Mouse (Mus musculus) lung, embryonic 15.5 days (tissue): ENCODE data around the gene Aldoc. TPM values are rescaled to one million over a fixed set of nuclear protein-coding genes. Genes with fewer than 3 reads are reported as not detected.
A peak's percentile ranks its signal among the peaks of the same experiment; 100 is the strongest.

ENCODE experiments used
- ATAC-seq: fragments of 200-750 bp; cut with Nextera tagmentation; 2 replicates; pipeline ENCODE4 v1.8.0; 2017; ENCODE audit warnings: moderate number of reproducible peaks, borderline replicate concordance; ENCODE audit not compliant: low FRiP score, low TSS enrichment; ENCODE audit errors: extremely low read depth
- H3K27ac ChIP-seq: fragments of 300-500 bp; sonication (generic); 2 replicates; pipeline ENCODE4 v1.5.1; 2015; ENCODE audit warnings: moderate library complexity, mild to moderate bottlenecking, inconsistent platforms
- H3K27me3 ChIP-seq: fragments of 300-500 bp; sonication (generic); 2 replicates; pipeline ENCODE4 v1.6.1; 2015; ENCODE audit warnings: inconsistent platforms
- H3K36me3 ChIP-seq: fragments of 300-500 bp; sonication (generic); 2 replicates; pipeline ENCODE4 v1.6.1; 2015; ENCODE audit warnings: inconsistent platforms
- H3K4me1 ChIP-seq: fragments of 300-500 bp; sonication (generic); 2 replicates; pipeline ENCODE4 v1.6.1; 2015; ENCODE audit warnings: inconsistent platforms
- H3K4me2 ChIP-seq: fragments of 300-500 bp; sonication (generic); 2 replicates; pipeline ENCODE4 v1.6.1; 2015; ENCODE audit warnings: inconsistent platforms, mild to moderate bottlenecking, moderate library complexity
- H3K4me3 ChIP-seq: fragments of 300-500 bp; sonication (generic); 2 replicates; pipeline ENCODE4 v1.5.1; 2015; ENCODE audit warnings: mild to moderate bottlenecking, inconsistent platforms
- H3K9ac ChIP-seq: fragments of 300-500 bp; sonication (generic); 2 replicates; pipeline ENCODE4 v1.6.1; 2015; ENCODE audit warnings: inconsistent platforms
- H3K9me3 ChIP-seq: fragments of 300-500 bp; sonication (generic); 2 replicates; pipeline ENCODE4 v1.6.1; 2016; ENCODE audit warnings: inconsistent platforms
- WGBS: fragments of 180-500 bp; shearing (Covaris S2); methylation state at CpG from one replicate; pipeline ENCODE4 v1.1.7; 2015; 5-methylcytosine and 5-hydroxymethylcytosine counted together
- polyA plus RNA-seq: library from polyadenylated mRNA; unstranded; fragments of >200 nt; fragmentation: Nextera tagmentation; extraction: Ambion mirVana; gene quantifications from 2 replicates; pipeline ENCODE4 v1.2.1, GENCODE M21; 2015

The Aldoc gene
- polyA plus RNA-seq, 1 experiment from 2014 or later: 8.1 TPM

DNA sequence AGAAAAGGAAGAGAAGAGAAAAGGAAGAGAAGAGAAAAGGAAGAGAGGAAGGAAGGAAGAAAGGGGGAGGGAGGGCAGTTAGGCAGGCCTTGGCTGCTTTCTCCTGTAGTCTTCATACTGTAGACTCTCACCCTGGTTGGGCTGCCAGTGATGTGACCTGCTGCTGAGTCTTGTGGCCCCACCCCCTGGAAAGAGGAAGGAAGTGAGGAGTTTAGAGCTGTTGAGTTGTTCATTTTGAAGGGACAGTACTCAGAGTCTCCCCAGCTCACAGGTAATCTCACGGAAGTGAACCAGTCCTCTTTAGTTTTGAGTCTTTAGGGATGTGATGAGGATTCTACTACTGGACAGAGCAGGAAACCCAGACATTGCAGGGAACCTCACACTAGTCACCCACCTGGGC lies 30.3 kb downstream of the Aldoc start:
- H3K4me2 ChIP-seq: no peak overlapping the region
- peaks cover 6% of the 10 kb centered on the region; the same call in 1 of the 2 replicates for H3K4me1 ChIP-seq
- no peak overlapping the region for H3K27ac ChIP-seq
- no peak overlapping the region for H3K4me3 ChIP-seq
- WGBS: 95% methylated on average over 1 of the region's 1 CpGs
- H3K36me3 ChIP-seq: peaks cover 6% of the 10 kb centered on the region; the same call in 1 of the 2 replicates
- ATAC-seq: no peak
- no peaks in the 10 kb centered on the region for H3K27me3 ChIP-seq
- no peaks in the 10 kb centered on the region for H3K9me3 ChIP-seq
- no peak overlapping the region for H3K9ac ChIP-seq

DNA sequence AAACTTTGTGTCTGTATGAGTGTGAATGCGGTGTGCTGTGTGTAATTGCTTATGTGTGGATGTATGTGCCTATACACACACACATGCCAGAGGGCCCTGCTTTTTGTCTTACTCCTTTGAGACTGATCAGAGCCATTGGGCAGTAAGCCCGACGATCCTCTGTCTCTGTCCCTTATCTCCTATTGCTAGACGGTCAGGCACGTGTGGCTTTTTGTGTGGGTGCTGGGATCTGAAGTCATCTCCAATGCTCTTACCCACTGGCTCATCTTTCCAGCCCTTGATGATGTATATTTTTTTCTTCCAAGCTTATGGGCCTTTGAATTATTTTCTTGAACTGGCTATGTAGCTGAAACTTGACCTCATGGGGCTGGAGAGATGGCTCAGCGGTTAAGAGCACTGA lies 32.1 kb downstream of the Aldoc start:
- 79% methylated on average over 6 of the region's 6 CpGs for WGBS
- ATAC-seq: no peak
- H3K27me3 ChIP-seq: no peaks in the 10 kb centered on the region
- no peak overlapping the region for H3K4me3 ChIP-seq
- no peak overlapping the region for H3K4me2 ChIP-seq
- no peak overlapping the region for H3K27ac ChIP-seq
- 0 out of 2 replicates have a peak, but pooled peaks cover under 1% of the 10 kb centered on the region for H3K4me1 ChIP-seq
- H3K9me3 ChIP-seq: no peaks in the 10 kb centered on the region
- H3K9ac ChIP-seq: no peak overlapping the region
- H3K36me3 ChIP-seq: no peaks in the 10 kb centered on the region

GRCm38 (mm10) chr11:78355471-78356238 lies 32.9 kb downstream of the Aldoc start:
- Histone ChIP-seq H3K9ac (no peak overlapping the region), H3K27me3 (no peaks in the 10 kb centered on the region), H3K36me3 (no peaks in the 10 kb centered on the region), H3K4me2 (no peak overlapping the region), H3K4me1 (no peaks in the 10 kb centered on the region), H3K4me3 (no peak overlapping the region), H3K9me3 (no peaks in the 10 kb centered on the region), H3K27ac (no peak overlapping the region)
- WGBS: 36% methylated on average over 4 of the region's 4 CpGs
- ATAC-seq: no peak

- WGBS: 18% methylated on average over 22 of the region's 22 CpGs
- no peak overlapping the region for H3K27ac ChIP-seq
- H3K4me1 ChIP-seq: no peaks in the 10 kb centered on the region
- no peaks in the 10 kb centered on the region for H3K36me3 ChIP-seq
- H3K4me2 ChIP-seq: no peak overlapping the region
- H3K9me3 ChIP-seq: no peaks in the 10 kb centered on the region
- H3K9ac ChIP-seq: no peak overlapping the region
- no peak overlapping the region for H3K4me3 ChIP-seq
- ATAC-seq: no peak
- no peaks in the 10 kb centered on the region for H3K27me3 ChIP-seq
Measured at GRCm38 (mm10) chr11:78358330-78359007, 35.7 kb downstream of the Aldoc start.

DNA sequence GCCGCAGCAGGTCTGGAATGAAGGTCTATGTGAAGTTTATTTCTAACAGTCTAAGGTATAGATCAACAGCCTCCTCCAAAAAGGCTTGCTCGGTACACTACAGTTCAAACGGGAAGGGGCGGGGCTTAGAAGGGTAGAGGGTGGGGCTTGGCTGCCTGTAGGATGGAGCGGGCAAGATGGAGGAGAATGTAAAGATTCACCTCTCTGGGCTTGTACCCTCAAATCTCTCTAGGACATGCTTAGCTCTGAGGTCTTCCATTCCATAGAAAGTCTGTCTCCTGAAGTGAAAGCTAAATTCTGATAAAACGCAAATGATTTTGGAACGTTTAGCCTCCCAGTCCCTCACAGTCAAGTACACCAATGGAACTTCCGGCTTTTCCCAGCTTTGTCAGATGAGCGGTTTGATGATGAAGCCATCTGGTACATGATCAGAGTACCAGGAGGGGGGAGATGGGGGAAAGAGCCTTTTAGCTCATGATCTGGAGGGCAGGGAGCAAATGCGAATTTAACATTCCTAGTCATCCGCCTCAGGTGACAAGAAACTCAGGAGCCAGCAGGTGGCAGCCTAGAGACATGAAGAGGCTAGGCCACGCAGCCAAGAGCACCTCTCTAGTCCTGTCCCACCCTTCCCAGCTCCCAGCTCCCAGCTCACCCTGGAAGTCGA lies 37.5 kb downstream of the Aldoc start:
- Histone ChIP-seq H3K36me3 (no peaks in the 10 kb centered on the region), H3K4me1 (0 out of 2 replicates have a peak, but pooled peaks cover 5% of the 10 kb centered on the region), H3K9me3 (no peaks in the 10 kb centered on the region), H3K9ac (peak overlapping the region; percentile 28; the same call in 1 of the 2 replicates), H3K4me2 (peak overlapping the region; percentile 64), H3K4me3 (peak overlapping the region; percentile 38), H3K27me3 (no peaks in the 10 kb centered on the region), H3K27ac (no peak overlapping the region)
- ATAC-seq: peak; percentile 61; the same call in 1 of the 2 replicates
- 10% methylated on average over 13 of the region's 13 CpGs for WGBS

- no peaks in the 10 kb centered on the region for H3K9me3 ChIP-seq
- ATAC-seq: no peak
- H3K9ac ChIP-seq: no peak overlapping the region
- no peak overlapping the region for H3K27ac ChIP-seq
- peak overlapping the region; percentile 64; the same call in 1 of the 2 replicates for H3K4me2 ChIP-seq
- 51% methylated on average over 2 of the region's 2 CpGs for WGBS
- 0 out of 2 replicates have a peak, but pooled peaks cover 5% of the 10 kb centered on the region for H3K4me1 ChIP-seq
- no peaks in the 10 kb centered on the region for H3K27me3 ChIP-seq
- H3K4me3 ChIP-seq: no peak overlapping the region
- H3K36me3 ChIP-seq: no peaks in the 10 kb centered on the region
Measured at GRCm38 (mm10) chr11:78360789-78361131, 38.0 kb downstream of the Aldoc start.

DNA sequence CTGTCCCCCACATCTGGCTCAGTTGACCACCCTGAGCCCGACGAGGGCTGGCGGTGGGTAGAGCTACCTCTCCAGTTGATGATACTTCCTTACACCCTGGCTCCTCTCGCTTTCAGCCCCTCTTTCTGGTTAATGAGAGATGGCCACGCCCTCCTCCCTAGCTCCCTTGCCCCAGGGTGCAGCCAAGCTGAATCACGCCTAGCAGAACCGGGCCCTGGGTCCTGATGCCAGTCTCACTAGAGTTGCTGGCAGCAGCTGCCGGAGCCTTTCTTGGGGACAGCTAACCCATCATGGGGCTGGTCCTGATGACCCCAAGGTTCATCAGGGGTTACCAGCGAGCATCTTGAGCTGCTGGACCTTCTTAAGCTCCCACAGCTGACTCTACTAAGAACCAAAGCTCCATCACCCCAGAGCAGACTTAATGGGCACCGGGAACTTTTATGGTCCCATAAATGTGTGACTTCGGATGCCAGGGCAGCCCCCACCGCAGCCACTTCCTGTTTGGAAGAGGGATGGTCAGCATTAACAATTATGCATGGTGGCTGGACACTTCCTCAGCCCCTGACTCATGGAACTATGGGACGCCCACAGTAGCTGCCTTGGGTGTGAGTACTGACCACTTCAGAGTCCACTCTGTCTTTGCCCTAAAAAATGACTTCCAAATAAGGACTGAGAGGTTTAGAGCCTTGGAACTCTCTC lies 40.7 kb downstream of the Aldoc start:
- Histone ChIP-seq H3K4me2 (no peak overlapping the region), H3K27me3 (no peaks in the 10 kb centered on the region), H3K4me3 (no peak overlapping the region), H3K4me1 (0 out of 2 replicates have a peak, but pooled peaks cover 5% of the 10 kb centered on the region), H3K9me3 (no peaks in the 10 kb centered on the region), H3K9ac (no peak overlapping the region), H3K27ac (no peak overlapping the region), H3K36me3 (no peaks in the 10 kb centered on the region)
- 76% methylated on average over 13 of the region's 13 CpGs for WGBS
- no peak for ATAC-seq

GRCm38 (mm10) chr11:78364103-78364502 lies 41.3 kb downstream of the Aldoc start:
- no peak overlapping the region for H3K4me2 ChIP-seq
- H3K27ac ChIP-seq: no peak overlapping the region
- H3K9ac ChIP-seq: no peak overlapping the region
- 14% methylated on average over 8 of the region's 8 CpGs for WGBS
- 0 out of 2 replicates have a peak, but pooled peaks cover 5% of the 10 kb centered on the region for H3K4me1 ChIP-seq
- H3K36me3 ChIP-seq: no peaks in the 10 kb centered on the region
- no peak for ATAC-seq
- H3K27me3 ChIP-seq: no peaks in the 10 kb centered on the region
- no peak overlapping the region for H3K4me3 ChIP-seq
- no peaks in the 10 kb centered on the region for H3K9me3 ChIP-seq

GRCm38 (mm10) chr11:78367456-78368225 lies 44.9 kb downstream of the Aldoc start:
- Histone ChIP-seq H3K27ac (no peak overlapping the region), H3K4me3 (no peak overlapping the region), H3K36me3 (no peaks in the 10 kb centered on the region), H3K4me2 (no peak overlapping the region), H3K9me3 (no peaks in the 10 kb centered on the region), H3K27me3 (no peaks in the 10 kb centered on the region), H3K9ac (no peak overlapping the region), H3K4me1 (peaks cover 8% of the 10 kb centered on the region)
- 85% methylated on average over 15 of the region's 15 CpGs for WGBS
- no peak for ATAC-seq

- H3K27ac ChIP-seq: no peak overlapping the region
- 10% methylated on average over 1 of the region's 1 CpGs for WGBS
- ATAC-seq: 0 out of 2 replicates have a peak, but pooled peaks have one; percentile 41
Measured at GRCm38 (mm10) chr11:78370389-78370788, 47.6 kb downstream of the Aldoc start.

GRCm38 (mm10) chr11:78371711-78372110 lies 48.9 kb downstream of the Aldoc start:
- H3K27me3 ChIP-seq: no peaks in the 10 kb centered on the region
- ATAC-seq: no peak
- peaks cover 3% of the 10 kb centered on the region for H3K4me1 ChIP-seq
- no peak overlapping the region for H3K27ac ChIP-seq
- no peak overlapping the region for H3K4me2 ChIP-seq
- H3K4me3 ChIP-seq: no peak overlapping the region
- no peaks in the 10 kb centered on the region for H3K36me3 ChIP-seq
- no peaks in the 10 kb centered on the region for H3K9me3 ChIP-seq
- WGBS: 85% methylated on average over 11 of the region's 11 CpGs
- H3K9ac ChIP-seq: no peak overlapping the region

More at GRCm38 (mm10) chr11:78370389-78370788, 47.6 kb downstream of the Aldoc start:
- no peak overlapping the region for H3K4me2 ChIP-seq
- H3K4me1 ChIP-seq: peaks cover 3% of the 10 kb centered on the region
- H3K27me3 ChIP-seq: no peaks in the 10 kb centered on the region
- no peak overlapping the region for H3K4me3 ChIP-seq
- no peaks in the 10 kb centered on the region for H3K9me3 ChIP-seq
- no peak overlapping the region for H3K9ac ChIP-seq
- H3K36me3 ChIP-seq: no peaks in the 10 kb centered on the region
